Mouse (Mus musculus): ENCODE results near the gene Gbf1.

DNA sequence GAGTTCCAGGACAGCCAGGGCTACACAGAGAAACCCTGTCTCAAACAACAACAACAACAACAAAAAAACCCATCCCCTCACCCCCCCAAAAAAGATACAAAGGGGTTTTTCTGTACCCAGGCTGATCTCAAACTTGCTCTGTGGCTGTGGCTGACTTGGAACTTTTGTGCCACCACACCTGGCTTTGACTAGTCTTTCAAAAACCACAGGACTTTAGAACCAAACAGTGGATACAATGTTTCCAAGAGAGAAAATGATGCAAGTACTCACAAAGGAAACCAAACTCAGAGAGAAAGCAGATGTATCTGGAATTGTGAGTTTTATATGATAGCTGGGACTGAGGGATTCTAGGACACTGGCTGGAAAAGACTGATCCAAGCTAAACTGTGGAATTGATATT lies 27.7 kb upstream of the Gbf1 start:
- TF ChIP-seq POLR2A (IDR thresholded peaks at IDR 0.05; ENCODE audit: insufficient read depth, low read depth, low read length) (no peak), CTCF (IDR thresholded peaks at IDR 0.05) (no peak), EP300 (IDR thresholded peaks at IDR 0.05; ENCODE audit: insufficient read depth, low read depth, low read length) (no peak)
